Mouse (Mus musculus) ES-Bruce4 (cell line): Measurements from ENCODE around the gene Cdc7.

Experiments used
- CTCF ChIP-seq: IDR thresholded peaks from one replicate; pipeline ENCODE4 v1.8.1; 2011; ENCODE audit warnings: low read depth, low read length
- EP300 ChIP-seq: IDR thresholded peaks from 2 replicates; pipeline ENCODE4 v1.6.1; 2011; ENCODE audit warnings: low read depth, low read length; ENCODE audit not compliant: insufficient read depth

GRCm38 (mm10) chr5:107012030-107012715 is 48.1 kb downstream of the Cdc7 start:
- TF ChIP-seq CTCF (no peak), EP300 (no peak)
